Mouse (Mus musculus): ENCODE data around the gene Nlrp10. TPM values are rescaled to one million over a fixed set of nuclear protein-coding genes. Genes with fewer than 3 reads are reported as not detected.

Nlrp10 gene
- polyA plus RNA-seq, 1 experiment from 2014 or later = not detected

GRCm38 (mm10) chr7:108950312-108950761 is 20.4 kb upstream of the Nlrp10 start, which contains the start of gene Tub:
Gene Tub, plus strand, starts transcription at chr7:108950338.
- peak; percentile 87 for ATAC-seq
- WGBS = under 1% methylated on average over 39 of the region's 44 CpGs

GRCm38 (mm10) chr7:108949301-108949700 is 19.3 kb upstream of the Nlrp10 start:
- no peak overlapping the region for H3K27ac ChIP-seq (ENCODE audit: low read length)
- 35% methylated on average over 2 of the region's 2 CpGs for WGBS
- ATAC-seq = no peak

More at GRCm38 (mm10) chr7:108950312-108950761, 20.4 kb upstream of the Nlrp10 start, which contains the start of gene Tub:
- peaks cover 16% of the 10 kb centered on the region for H3K27me3 ChIP-seq (ENCODE audit: control insufficient read depth, insufficient read depth, low read depth, low read length)
- peak within 1 kb of the TSS; percentile 68 for H3K4me2 ChIP-seq (ENCODE audit: low read length)
- peak within 1 kb of the TSS; percentile 87 for H3K9ac ChIP-seq (ENCODE audit: low read depth, low read length)
- peak within 1 kb of the TSS; percentile 87 for H3K27ac ChIP-seq (ENCODE audit: low read length)
- H3K4me1 ChIP-seq (ENCODE audit: control insufficient read depth, insufficient read depth, low read length) = peaks cover 15% of the 10 kb centered on the region
- peak within 1 kb of the TSS; percentile 74 for H3K4me3 ChIP-seq (ENCODE audit: low read depth, low read length)
- no peaks in the 10 kb centered on the region for H3K9me3 ChIP-seq (replicated peaks; ENCODE audit: control insufficient read depth, low read length, poor library complexity, severe bottlenecking)
- no peaks in the 10 kb centered on the region for H3K36me3 ChIP-seq (ENCODE audit: control insufficient read depth, insufficient read depth, low read length)

GRCm38 (mm10) chr7:108948611-108949010 is 18.6 kb upstream of the Nlrp10 start:
- Histone ChIP-seq H3K4me2 (ENCODE audit: low read length) (no peak overlapping the region), H3K9me3 (replicated peaks; ENCODE audit: control insufficient read depth, low read length, poor library complexity, severe bottlenecking) (no peaks in the 10 kb centered on the region), H3K4me1 (ENCODE audit: control insufficient read depth, insufficient read depth, low read length) (peaks cover 15% of the 10 kb centered on the region), H3K36me3 (ENCODE audit: control insufficient read depth, insufficient read depth, low read length) (no peaks in the 10 kb centered on the region), H3K27ac (ENCODE audit: low read length) (no peak overlapping the region), H3K9ac (ENCODE audit: low read depth, low read length) (no peak overlapping the region), H3K27me3 (ENCODE audit: control insufficient read depth, insufficient read depth, low read depth, low read length) (peaks cover 16% of the 10 kb centered on the region), H3K4me3 (ENCODE audit: low read depth, low read length) (no peak overlapping the region)
- ATAC-seq = no peak

More at GRCm38 (mm10) chr7:108949301-108949700, 19.3 kb upstream of the Nlrp10 start:
- H3K9ac ChIP-seq (ENCODE audit: low read depth, low read length) = 0 out of 2 replicates have a peak overlapping the region, but pooled peaks have one; percentile 23
- no peak overlapping the region for H3K4me2 ChIP-seq (ENCODE audit: low read length)
- no peaks in the 10 kb centered on the region for H3K9me3 ChIP-seq (replicated peaks; ENCODE audit: control insufficient read depth, low read length, poor library complexity, severe bottlenecking)
- peaks cover 15% of the 10 kb centered on the region for H3K4me1 ChIP-seq (ENCODE audit: control insufficient read depth, insufficient read depth, low read length)
- H3K27me3 ChIP-seq (ENCODE audit: control insufficient read depth, insufficient read depth, low read depth, low read length) = peaks cover 16% of the 10 kb centered on the region
- no peak overlapping the region for H3K4me3 ChIP-seq (ENCODE audit: low read depth, low read length)
- no peaks in the 10 kb centered on the region for H3K36me3 ChIP-seq (ENCODE audit: control insufficient read depth, insufficient read depth, low read length)

- H3K4me2 ChIP-seq (ENCODE audit: low read length) = no peak overlapping the region
- no peaks in the 10 kb centered on the region for H3K27me3 ChIP-seq (ENCODE audit: control insufficient read depth, insufficient read depth, low read depth, low read length)
- peak; percentile 76 for ATAC-seq
- H3K4me3 ChIP-seq (ENCODE audit: low read depth, low read length) = no peak overlapping the region
- H3K36me3 ChIP-seq (ENCODE audit: control insufficient read depth, insufficient read depth, low read length) = peaks cover 30% of the 10 kb centered on the region
- WGBS = 5% methylated on average over 2 of the region's 2 CpGs
- no peak overlapping the region for H3K9ac ChIP-seq (ENCODE audit: low read depth, low read length)
- no peaks in the 10 kb centered on the region for H3K4me1 ChIP-seq (ENCODE audit: control insufficient read depth, insufficient read depth, low read length)
- H3K9me3 ChIP-seq (replicated peaks; ENCODE audit: control insufficient read depth, low read length, poor library complexity, severe bottlenecking) = no peaks in the 10 kb centered on the region
- no peak overlapping the region for H3K27ac ChIP-seq (ENCODE audit: low read length)
These were observed 14.0 kb upstream of the Nlrp10 start for GRCm38 (mm10) chr7:108944002-108944401.

GRCm38 (mm10) chr7:108941466-108941865 is 11.5 kb upstream of the Nlrp10 start:
- WGBS = 92% methylated on average over 9 of the region's 9 CpGs
- Histone ChIP-seq H3K4me1 (ENCODE audit: control insufficient read depth, insufficient read depth, low read length) (0 out of 2 replicates have a peak, but pooled peaks cover 2% of the 10 kb centered on the region), H3K9ac (ENCODE audit: low read depth, low read length) (no peak overlapping the region), H3K4me2 (ENCODE audit: low read length) (no peak overlapping the region), H3K4me3 (ENCODE audit: low read depth, low read length) (no peak overlapping the region), H3K36me3 (ENCODE audit: control insufficient read depth, insufficient read depth, low read length) (peaks cover 45% of the 10 kb centered on the region), H3K27me3 (ENCODE audit: control insufficient read depth, insufficient read depth, low read depth, low read length) (no peaks in the 10 kb centered on the region), H3K9me3 (replicated peaks; ENCODE audit: control insufficient read depth, low read length, poor library complexity, severe bottlenecking) (no peaks in the 10 kb centered on the region), H3K27ac (ENCODE audit: low read length) (no peak overlapping the region)
- ATAC-seq = no peak

- Histone ChIP-seq H3K36me3 (ENCODE audit: control insufficient read depth, insufficient read depth, low read length) (peaks cover 33% of the 10 kb centered on the region), H3K4me1 (ENCODE audit: control insufficient read depth, insufficient read depth, low read length) (peaks cover 19% of the 10 kb centered on the region), H3K27me3 (ENCODE audit: control insufficient read depth, insufficient read depth, low read depth, low read length) (no peaks in the 10 kb centered on the region), H3K4me3 (ENCODE audit: low read depth, low read length) (no peak overlapping the region), H3K9ac (ENCODE audit: low read depth, low read length) (no peak overlapping the region), H3K27ac (ENCODE audit: low read length) (no peak overlapping the region), H3K9me3 (replicated peaks; ENCODE audit: control insufficient read depth, low read length, poor library complexity, severe bottlenecking) (no peaks in the 10 kb centered on the region), H3K4me2 (ENCODE audit: low read length) (no peak overlapping the region)
- ATAC-seq = no peak
- 90% methylated on average over 4 of the region's 4 CpGs for WGBS
These were observed 6.6 kb upstream of the Nlrp10 start for GRCm38 (mm10) chr7:108936591-108936990.

GRCm38 (mm10) chr7:108935411-108935810 is 5.4 kb upstream of the Nlrp10 start:
- no peaks in the 10 kb centered on the region for H3K27me3 ChIP-seq (ENCODE audit: control insufficient read depth, insufficient read depth, low read depth, low read length)
- H3K27ac ChIP-seq (ENCODE audit: low read length) = no peak overlapping the region
- H3K4me3 ChIP-seq (ENCODE audit: low read depth, low read length) = peak overlapping the region; percentile 73
- peak overlapping the region; percentile 83 for H3K4me2 ChIP-seq (ENCODE audit: low read length)
- ATAC-seq = no peak
- H3K9ac ChIP-seq (ENCODE audit: low read depth, low read length) = peak overlapping the region; percentile 78; the same call in 1 of the 2 replicates
- no peaks in the 10 kb centered on the region for H3K9me3 ChIP-seq (replicated peaks; ENCODE audit: control insufficient read depth, low read length, poor library complexity, severe bottlenecking)
- H3K36me3 ChIP-seq (ENCODE audit: control insufficient read depth, insufficient read depth, low read length) = peaks cover 22% of the 10 kb centered on the region
- peaks cover 19% of the 10 kb centered on the region for H3K4me1 ChIP-seq (ENCODE audit: control insufficient read depth, insufficient read depth, low read length)
- 89% methylated on average over 7 of the region's 7 CpGs for WGBS

- Histone ChIP-seq H3K4me3 (ENCODE audit: low read depth, low read length) (peak overlapping the region; percentile 73), H3K9ac (ENCODE audit: low read depth, low read length) (peak overlapping the region; percentile 78), H3K36me3 (ENCODE audit: control insufficient read depth, insufficient read depth, low read length) (peaks cover 18% of the 10 kb centered on the region), H3K4me2 (ENCODE audit: low read length) (peak overlapping the region; percentile 83), H3K9me3 (replicated peaks; ENCODE audit: control insufficient read depth, low read length, poor library complexity, severe bottlenecking) (no peaks in the 10 kb centered on the region), H3K27ac (ENCODE audit: low read length) (peak overlapping the region; percentile 82; the same call in 1 of the 2 replicates), H3K4me1 (ENCODE audit: control insufficient read depth, insufficient read depth, low read length) (peaks cover 19% of the 10 kb centered on the region), H3K27me3 (ENCODE audit: control insufficient read depth, insufficient read depth, low read depth, low read length) (no peaks in the 10 kb centered on the region)
- no peak for ATAC-seq
- 6% methylated on average over 8 of the region's 8 CpGs for WGBS
These were observed 4.9 kb upstream of the Nlrp10 start for GRCm38 (mm10) chr7:108934836-108935235.

GRCm38 (mm10) chr7:108933794-108934731 is 4.1 kb upstream of the Nlrp10 start, which contains the start of gene Eif3f:
Gene Eif3f, plus strand, starts transcription at chr7:108934417.
- Histone ChIP-seq H3K4me3 (ENCODE audit: low read depth, low read length) (peak within 1 kb of the TSS; percentile 73), H3K4me2 (ENCODE audit: low read length) (peak within 1 kb of the TSS; percentile 83), H3K9me3 (replicated peaks; ENCODE audit: control insufficient read depth, low read length, poor library complexity, severe bottlenecking) (no peaks in the 10 kb centered on the region), H3K9ac (ENCODE audit: low read depth, low read length) (peak within 1 kb of the TSS; percentile 78), H3K27me3 (ENCODE audit: control insufficient read depth, insufficient read depth, low read depth, low read length) (no peaks in the 10 kb centered on the region), H3K4me1 (ENCODE audit: control insufficient read depth, insufficient read depth, low read length) (peaks cover 19% of the 10 kb centered on the region), H3K36me3 (ENCODE audit: control insufficient read depth, insufficient read depth, low read length) (peaks cover 15% of the 10 kb centered on the region), H3K27ac (ENCODE audit: low read length) (peak within 1 kb of the TSS; percentile 82)
- whole genome bisulfite sequencing = 1% methylated on average over 50 of the region's 50 CpGs
- ATAC-seq = peak; percentile 96

All from midbrain, embryonic 16.5 days (tissue).